Mouse (Mus musculus) testis, adult 2 months (tissue): Measurements from ENCODE around the gene Agap1. TPM values are rescaled to one million over a fixed set of nuclear protein-coding genes. Genes with fewer than 3 reads are reported as not detected.

Experiments used
- H3K27ac ChIP-seq: fragments of 200-500 bp; 2 replicates; pipeline ENCODE4 v1.5.1; 2012; ENCODE audit warnings: low read depth, low read length; ENCODE audit not compliant: control insufficient read depth, insufficient read depth
- H3K27me3 ChIP-seq: fragments of 200-500 bp; 2 replicates; pipeline ENCODE4 v1.6.1; 2012; ENCODE audit warnings: mild to moderate bottlenecking, low read length, moderate library complexity; ENCODE audit not compliant: control insufficient read depth, insufficient read depth
- H3K36me3 ChIP-seq: fragments of 200-500 bp; 2 replicates; pipeline ENCODE4 v1.6.1; 2012; ENCODE audit warnings: mild to moderate bottlenecking, low read length; ENCODE audit not compliant: control insufficient read depth, insufficient read depth
- H3K4me1 ChIP-seq: fragments of 200-500 bp; 2 replicates; pipeline ENCODE4 v1.6.1; 2012; ENCODE audit warnings: low read length; ENCODE audit not compliant: control insufficient read depth, insufficient read depth
- H3K4me3 ChIP-seq: fragments of 200-500 bp; 2 replicates; pipeline ENCODE4 v1.5.1; 2012; ENCODE audit warnings: low read depth, mild to moderate bottlenecking, low read length, moderate library complexity, mixed read lengths; ENCODE audit not compliant: control insufficient read depth
- CTCF ChIP-seq: fragments of 200-500 bp; IDR thresholded peaks from 2 replicates; pipeline ENCODE4 v1.5.1; 2012; ENCODE audit warnings: low read depth, mild to moderate bottlenecking, inconsistent platforms, low read length, moderate library complexity; ENCODE audit not compliant: control insufficient read depth, insufficient read depth, insufficient replicate concordance
- POLR2A ChIP-seq: fragments of 200-500 bp; IDR thresholded peaks from 2 replicates; pipeline ENCODE4 v1.6.1; 2012; ENCODE audit warnings: low read depth, mild to moderate bottlenecking, inconsistent platforms, low read length, moderate library complexity; ENCODE audit not compliant: control insufficient read depth
- polyA plus RNA-seq: library from polyadenylated mRNA; depleted of rRNA; stranded (reverse); fragments of >200 nt; gene quantifications from 2 replicates; pipeline ENCODE4 v1.2.3, GENCODE M21; 2012

Agap1 gene
- polyA plus RNA-seq, 1 experiment, result 16.5 TPM

- Histone ChIP-seq H3K27ac (no peak overlapping the region), H3K4me3 (no peak overlapping the region), H3K36me3 (no peaks in the 10 kb centered on the region), H3K4me1 (no peaks in the 10 kb centered on the region), H3K27me3 (no peaks in the 10 kb centered on the region)
- TF ChIP-seq POLR2A (no peak), CTCF (no peak)
Observed at GRCm38 (mm10) chr1:89756387-89756786, 301.8 kb downstream of the Agap1 start.

- no peaks in the 10 kb centered on the region for H3K36me3 ChIP-seq
- H3K4me1 ChIP-seq, result no peaks in the 10 kb centered on the region
- H3K4me3 ChIP-seq, result no peak overlapping the region
- no peak overlapping the region for H3K27ac ChIP-seq
- no peaks in the 10 kb centered on the region for H3K27me3 ChIP-seq
- TF ChIP-seq CTCF (peak; percentile 25; the same call in 1 of the 2 replicates), POLR2A (no peak)
Observed at GRCm38 (mm10) chr1:89757545-89757944, 302.9 kb downstream of the Agap1 start.

- no peaks in the 10 kb centered on the region for H3K36me3 ChIP-seq
- no peak overlapping the region for H3K4me3 ChIP-seq
- H3K27ac ChIP-seq, result no peak overlapping the region
- no peaks in the 10 kb centered on the region for H3K27me3 ChIP-seq
- no peak for TF ChIP-seq CTCF
- no peak for TF ChIP-seq POLR2A
- H3K4me1 ChIP-seq, result no peaks in the 10 kb centered on the region; the same call in 1 of the 2 replicates
Observed at GRCm38 (mm10) chr1:89763912-89764311, 309.3 kb downstream of the Agap1 start.

GRCm38 (mm10) chr1:89766891-89767290, 312.3 kb downstream of the Agap1 start:
- no peak overlapping the region for H3K4me3 ChIP-seq
- no peak overlapping the region for H3K27ac ChIP-seq
- H3K4me1 ChIP-seq, result no peaks in the 10 kb centered on the region; the same call in 1 of the 2 replicates
- no peak for TF ChIP-seq CTCF
- no peak for TF ChIP-seq POLR2A
- H3K27me3 ChIP-seq, result no peaks in the 10 kb centered on the region
- H3K36me3 ChIP-seq, result no peaks in the 10 kb centered on the region

- H3K4me3 ChIP-seq, result no peak overlapping the region
- H3K36me3 ChIP-seq, result no peaks in the 10 kb centered on the region
- H3K27ac ChIP-seq, result no peak overlapping the region
- no peaks in the 10 kb centered on the region for H3K4me1 ChIP-seq
- H3K27me3 ChIP-seq, result no peaks in the 10 kb centered on the region
- TF ChIP-seq POLR2A (no peak), CTCF (no peak)
Observed at GRCm38 (mm10) chr1:89769641-89770040, 315.0 kb downstream of the Agap1 start.

DNA sequence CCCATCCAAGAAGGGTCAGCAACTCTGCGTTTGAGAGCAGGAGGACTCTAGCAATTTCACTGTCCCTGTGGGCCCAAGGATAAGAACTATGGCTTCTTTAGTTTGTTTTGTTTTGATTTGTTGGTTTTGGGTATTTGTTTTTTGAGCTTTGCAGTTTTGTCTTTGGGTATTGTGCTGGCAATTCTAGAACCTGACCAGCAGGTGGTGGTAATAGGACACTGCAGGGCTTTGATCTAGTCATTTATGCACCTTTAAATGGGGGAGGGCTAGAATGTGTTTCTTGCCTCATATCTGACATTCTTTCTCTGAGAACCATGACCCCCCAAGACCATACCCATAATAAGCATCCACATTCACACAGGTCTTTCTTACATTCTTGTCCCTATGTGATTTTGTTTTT, 315.7 kb downstream of the Agap1 start:
- no peak overlapping the region for H3K4me3 ChIP-seq
- no peaks in the 10 kb centered on the region for H3K27me3 ChIP-seq
- TF ChIP-seq CTCF (no peak), POLR2A (no peak)
- no peaks in the 10 kb centered on the region for H3K36me3 ChIP-seq
- H3K27ac ChIP-seq, result no peak overlapping the region
- H3K4me1 ChIP-seq, result no peaks in the 10 kb centered on the region

- Histone ChIP-seq H3K4me3 (no peak overlapping the region), H3K36me3 (no peaks in the 10 kb centered on the region), H3K27me3 (no peaks in the 10 kb centered on the region), H3K4me1 (no peaks in the 10 kb centered on the region), H3K27ac (no peak overlapping the region)
- TF ChIP-seq CTCF (no peak), POLR2A (no peak)
Observed at GRCm38 (mm10) chr1:89775750-89776149, 321.1 kb downstream of the Agap1 start.

GRCm38 (mm10) chr1:89780675-89781074, 326.1 kb downstream of the Agap1 start:
- no peak for TF ChIP-seq CTCF
- no peak for TF ChIP-seq POLR2A
- no peaks in the 10 kb centered on the region for H3K27me3 ChIP-seq
- H3K4me1 ChIP-seq, result no peaks in the 10 kb centered on the region
- H3K27ac ChIP-seq, result no peak overlapping the region
- no peaks in the 10 kb centered on the region for H3K36me3 ChIP-seq
- H3K4me3 ChIP-seq, result no peak overlapping the region
